ENCODE assay signal across 15 mouse cellular contexts in the genomic region with DNA sequence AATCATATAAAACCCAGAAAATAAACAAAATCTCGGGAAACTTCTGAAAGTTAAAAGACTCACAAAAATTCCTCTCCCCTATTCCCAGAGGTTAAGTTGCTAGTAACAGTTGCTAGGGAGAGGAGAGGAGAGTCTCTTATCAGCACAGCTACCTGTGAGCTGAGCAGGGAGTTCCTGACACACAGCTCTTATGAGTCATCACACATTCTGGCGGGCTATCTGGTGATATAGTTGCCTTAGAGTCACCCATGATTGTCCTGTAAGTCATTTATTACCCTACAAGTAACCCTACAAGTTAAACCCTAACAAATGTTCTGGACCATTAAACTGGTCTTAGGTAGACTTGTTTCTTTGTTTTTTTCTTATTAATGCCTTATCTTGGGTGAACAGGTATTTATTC.
"Had no signal": no experiment of that assay in that cellular context is flagged by ENCODE, and none has a peak within 500 bp of the region (broad histone marks: within the 10 kb centered on the region; RNA-seq: fewer than 3 reads in every experiment).

No protein-coding gene starts in this region.

- H3K36me3 ChIP-seq: hindbrain, embryonic 15.5 days; limb, embryonic 15.5 days; liver, embryonic 12.5 days; midbrain, embryonic 10.5 days; neural tube, embryonic 15.5 days had no signal

- H3K4me3 ChIP-seq: hindbrain, embryonic 15.5 days; left cerebral cortex, adult 2 months; limb, embryonic 15.5 days; liver, embryonic 12.5 days; midbrain, embryonic 10.5 days; myocyte; neural tube, embryonic 15.5 days had no signal

- H3K9ac ChIP-seq: hindbrain, embryonic 15.5 days; limb, embryonic 15.5 days; liver, embryonic 12.5 days; lung, embryonic 14.5 days; neural tube, embryonic 15.5 days had no signal

- H3K4me1 ChIP-seq: hindbrain, embryonic 15.5 days; limb, embryonic 15.5 days; liver, embryonic 12.5 days; neural tube, embryonic 15.5 days had no signal

- H3K4me2 ChIP-seq: hindbrain, embryonic 15.5 days; limb, embryonic 15.5 days; liver, embryonic 12.5 days; lung, embryonic 14.5 days; neural tube, embryonic 15.5 days had no signal

- H3K9me3 ChIP-seq: hindbrain, embryonic 15.5 days; limb, embryonic 15.5 days; liver, embryonic 12.5 days; midbrain, embryonic 10.5 days; neural tube, embryonic 15.5 days had no signal

- H3K27ac ChIP-seq: hindbrain, embryonic 15.5 days; left cerebral cortex, adult 2 months; limb, embryonic 15.5 days; liver, embryonic 12.5 days; midbrain, embryonic 10.5 days; neural tube, embryonic 15.5 days had no signal

- DNase-seq: kidney, postnatal 25 days; lung, embryonic 14.5 days; lung, postnatal 10 days; lung, postnatal 4 days; midbrain, embryonic 14.5 days; right cerebral cortex, adult 18-20 months; right cerebral cortex, postnatal 25 days had no signal

- ATAC-seq: inflammation-experienced regulatory T-cells, adult 6 months; liver, embryonic 12.5 days had no signal

- H3K27me3 ChIP-seq: hindbrain, embryonic 15.5 days; limb, embryonic 15.5 days; liver, embryonic 12.5 days; neural tube, embryonic 15.5 days had no signal
